Mouse (Mus musculus) liver, embryonic 14.5 days (tissue): Measurements from ENCODE around the gene Tiam2. TPM values are rescaled to one million over a fixed set of nuclear protein-coding genes. Genes with fewer than 3 reads are reported as not detected.
A peak's percentile ranks its signal among the peaks of the same experiment; 100 is the strongest.

Experiments used
- ATAC-seq: fragments of 200-750 bp; cut with Nextera tagmentation; 2 replicates; pipeline ENCODE4 v1.8.0; 2017; ENCODE audit warnings: moderate number of reproducible peaks, mild to moderate bottlenecking, moderate library complexity; ENCODE audit not compliant: insufficient read depth
- DNase-seq, 3 experiments: peaks; one replicate each; pipeline ENCODE4 v3.0.0-alpha.2; 2012 to 2013; ENCODE audit warnings: low read depth in 3 of 3, low spot score in 3 of 3
- H3K27ac ChIP-seq: fragments of 300-500 bp; sonication (generic); 2 replicates; pipeline ENCODE4 v1.5.1; 2014; ENCODE audit warnings: moderate library complexity, mild to moderate bottlenecking, control low read depth, inconsistent platforms
- H3K27me3 ChIP-seq: fragments of 300-500 bp; sonication (generic); 2 replicates; pipeline ENCODE4 v1.6.1; 2014; ENCODE audit warnings: mild to moderate bottlenecking, low read length, moderate library complexity; ENCODE audit not compliant: control insufficient read depth, insufficient read depth
- H3K36me3 ChIP-seq: fragments of 300-500 bp; sonication (generic); replicated peaks from 2 replicates; pipeline ENCODE4 v1.6.1; 2014; ENCODE audit warnings: low read depth; ENCODE audit not compliant: control insufficient read depth, insufficient read depth
- H3K4me1 ChIP-seq, 2 experiments: fragments of 200-500 bp in 1 of 2; fragments of 300-500 bp in 1 of 2; sonication (generic) in 1 of 2; replicated peaks; 2 replicates each; pipeline ENCODE4 v1.6.1; 2012 to 2014; ENCODE audit warnings: antibody characterized with exemption in 1 of 2, inconsistent platforms in 1 of 2, low read length in 1 of 2; ENCODE audit not compliant: control insufficient read depth in 2 of 2, insufficient read depth in 2 of 2
- H3K4me2 ChIP-seq: fragments of 300-500 bp; sonication (generic); 2 replicates; pipeline ENCODE4 v1.6.1; 2014; ENCODE audit warnings: low read depth, mild to moderate bottlenecking, control low read depth, moderate library complexity
- H3K4me3 ChIP-seq, 2 experiments: fragments of 200-500 bp in 1 of 2; fragments of 300-500 bp in 1 of 2; sonication (generic) in 1 of 2; 2 replicates each; pipeline ENCODE4 v1.5.1; 2012 to 2014; ENCODE audit warnings: low read depth in 2 of 2, low read length in 2 of 2, mild to moderate bottlenecking in 2 of 2, control low read depth in 1 of 2, inconsistent platforms in 1 of 2, moderate library complexity in 1 of 2; ENCODE audit not compliant: insufficient read depth in 1 of 2
- H3K9ac ChIP-seq: fragments of 300-500 bp; sonication (generic); replicated peaks from 2 replicates; pipeline ENCODE4 v1.6.1; 2014; ENCODE audit warnings: mild to moderate bottlenecking, control low read depth, moderate library complexity
- H3K9me3 ChIP-seq: fragments of 300-500 bp; sonication (generic); 2 replicates; pipeline ENCODE4 v1.6.1; 2016; ENCODE audit warnings: low read length, mixed read lengths; ENCODE audit not compliant: control insufficient read depth
- CTCF ChIP-seq: IDR thresholded peaks from 2 replicates; pipeline ENCODE4 v1.5.1; 2016; ENCODE audit warnings: antibody characterized with exemption, low read depth, control low read depth
- EP300 ChIP-seq: IDR thresholded peaks from 2 replicates; pipeline ENCODE4 v1.6.1; 2016; ENCODE audit warnings: antibody characterized with exemption, low read depth
- WGBS: fragments of 180-500 bp; shearing (Covaris S2); extraction: QIAGEN DNeasy Blood & Tissue Kit; methylation state at CpG from one replicate; pipeline ENCODE4 v1.1.7; 2014; ENCODE audit not compliant: insufficient replicate concordance; 5-methylcytosine and 5-hydroxymethylcytosine counted together
- polyA plus RNA-seq, 2 experiments: library from polyadenylated mRNA; depleted of rRNA in 1 of 2; stranded (reverse) in 1 of 2; unstranded in 1 of 2; fragments of >200 nt; fragmentation: Nextera tagmentation in 1 of 2; extraction: Ambion mirVana in 1 of 2; gene quantifications; 2 replicates each; pipeline versions ENCODE4 v1.2.1 to v1.2.3; 2012 to 2014

The Tiam2 gene
- polyA plus RNA-seq, 2 experiments = 0.30 to 0.60 TPM

GRCm38 (mm10) chr17:3500936-3501335 is 174.6 kb downstream of the Tiam2 start:
- Histone ChIP-seq H3K36me3 (no peaks in the 10 kb centered on the region), H3K9me3 (no peaks in the 10 kb centered on the region), H3K4me3 (no peak overlapping the region), H3K9ac (no peak overlapping the region), H3K27ac (no peak overlapping the region), H3K27me3 (no peaks in the 10 kb centered on the region), H3K4me1 (peaks cover 0 to 4% of the 10 kb centered on the region in 2 experiments; a peak in 1 of 4 replicates), H3K4me2 (no peak overlapping the region)
- ATAC-seq (no peak), DNase-seq (no peak)
- TF ChIP-seq EP300 (no peak), CTCF (0 out of 2 replicates have a peak, but pooled peaks have one; percentile 4)
- 55% methylated on average over 4 of the region's 4 CpGs for WGBS

- H3K9ac ChIP-seq = no peak overlapping the region
- H3K4me1 ChIP-seq = no peaks in the 10 kb centered on the region
- H3K9me3 ChIP-seq = no peaks in the 10 kb centered on the region
- H3K27ac ChIP-seq = no peak overlapping the region
- no peak overlapping the region for H3K4me2 ChIP-seq
- no peaks in the 10 kb centered on the region for H3K36me3 ChIP-seq
- DNase-seq (no peak), ATAC-seq (no peak)
- no peaks in the 10 kb centered on the region for H3K27me3 ChIP-seq
- no peak overlapping the region for H3K4me3 ChIP-seq
- TF ChIP-seq CTCF (no peak), EP300 (no peak)
- 60% methylated on average over 1 of the region's 1 CpGs for WGBS
Measured at GRCm38 (mm10) chr17:3505711-3506110, 179.3 kb downstream of the Tiam2 start.

GRCm38 (mm10) chr17:3506508-3506907 is 180.1 kb downstream of the Tiam2 start:
- H3K27me3 ChIP-seq = no peaks in the 10 kb centered on the region
- H3K9me3 ChIP-seq = no peaks in the 10 kb centered on the region
- no peak for TF ChIP-seq EP300
- no peak for TF ChIP-seq CTCF
- DNase-seq = no peak
- no peak overlapping the region for H3K4me2 ChIP-seq
- H3K9ac ChIP-seq = no peak overlapping the region
- WGBS = 50% methylated on average over 8 of the region's 8 CpGs
- H3K4me1 ChIP-seq = no peaks in the 10 kb centered on the region
- H3K4me3 ChIP-seq = no peak overlapping the region
- no peaks in the 10 kb centered on the region for H3K36me3 ChIP-seq
- no peak overlapping the region for H3K27ac ChIP-seq
- no peak for ATAC-seq

GRCm38 (mm10) chr17:3509841-3510240 is 183.5 kb downstream of the Tiam2 start:
- ATAC-seq = peak; percentile 51; the same call in 1 of the 2 replicates

GRCm38 (mm10) chr17:3514316-3514715 is 187.9 kb downstream of the Tiam2 start:
- Histone ChIP-seq H3K4me3 (no peak overlapping the region), H3K9me3 (no peaks in the 10 kb centered on the region), H3K9ac (no peak overlapping the region), H3K27me3 (no peaks in the 10 kb centered on the region), H3K4me1 (no peaks in the 10 kb centered on the region), H3K27ac (no peak overlapping the region), H3K36me3 (no peaks in the 10 kb centered on the region), H3K4me2 (no peak overlapping the region)
- TF ChIP-seq CTCF = no peak
- no peak for TF ChIP-seq EP300
- WGBS = 59% methylated on average over 5 of the region's 5 CpGs
- DNase-seq = no peak
- no peak for ATAC-seq

More at GRCm38 (mm10) chr17:3509841-3510240, 183.5 kb downstream of the Tiam2 start:
- Histone ChIP-seq H3K4me3 (no peak overlapping the region), H3K4me1 (no peaks in the 10 kb centered on the region), H3K9me3 (no peaks in the 10 kb centered on the region), H3K36me3 (no peaks in the 10 kb centered on the region), H3K9ac (no peak overlapping the region), H3K27ac (no peak overlapping the region), H3K27me3 (no peaks in the 10 kb centered on the region), H3K4me2 (no peak overlapping the region)
- WGBS = 13% methylated on average over 1 of the region's 1 CpGs
- DNase-seq = no peak
- TF ChIP-seq EP300 (no peak), CTCF (peak; percentile 84)
